Mouse (Mus musculus) liver, adult 2 months (tissue): Measurements from ENCODE around the gene Dzip1. TPM values are rescaled to one million over a fixed set of nuclear protein-coding genes. Genes with fewer than 3 reads are reported as not detected.

Experiments
- DNase-seq: peaks from one replicate; pipeline ENCODE4 v3.0.0-alpha.2; 2011; ENCODE audit warnings: low read depth, low spot score; ENCODE audit errors: extremely low read depth
- H3K27ac ChIP-seq: fragments of 200-500 bp; replicated peaks from 2 replicates; pipeline ENCODE4 v1.5.1; 2012; ENCODE audit warnings: low read depth, mild to moderate bottlenecking, control low read depth, inconsistent platforms, low read length; ENCODE audit not compliant: insufficient read depth
- H3K27me3 ChIP-seq: fragments of 200-500 bp; 2 replicates; pipeline ENCODE4 v1.6.1; 2012; ENCODE audit warnings: mild to moderate bottlenecking, moderate library complexity, low read length, inconsistent platforms; ENCODE audit not compliant: control insufficient read depth, insufficient read depth
- H3K36me3 ChIP-seq: fragments of 200-500 bp; 2 replicates; pipeline ENCODE4 v1.6.1; 2012; ENCODE audit warnings: low read length, inconsistent platforms; ENCODE audit not compliant: control insufficient read depth, insufficient read depth
- H3K4me1 ChIP-seq: fragments of 200-500 bp; 2 replicates; pipeline ENCODE4 v1.6.1; 2011; ENCODE audit warnings: low read length; ENCODE audit not compliant: control insufficient read depth, insufficient read depth
- H3K4me3 ChIP-seq: fragments of 200-500 bp; 2 replicates; pipeline ENCODE4 v1.5.1; 2011; ENCODE audit warnings: low read depth, mild to moderate bottlenecking, control low read depth, low read length, moderate library complexity; ENCODE audit not compliant: insufficient read depth
- H3K79me2 ChIP-seq: fragments of 200-500 bp; 2 replicates; pipeline ENCODE4 v1.6.1; 2012; ENCODE audit warnings: inconsistent platforms, mild to moderate bottlenecking, low read length, moderate library complexity; ENCODE audit not compliant: control insufficient read depth, insufficient read depth
- H3K9ac ChIP-seq: fragments of 200-500 bp; 2 replicates; pipeline ENCODE4 v1.6.1; 2012; ENCODE audit warnings: low read depth, mild to moderate bottlenecking, control low read depth, inconsistent platforms, low read length
- CTCF ChIP-seq: fragments of 200-500 bp; IDR thresholded peaks from 2 replicates; pipeline ENCODE4 v1.5.1; 2011; ENCODE audit warnings: low read depth, low read length, control low read depth
- POLR2A ChIP-seq: fragments of 200-500 bp; IDR thresholded peaks from 2 replicates; pipeline ENCODE4 v1.6.1; 2011; ENCODE audit warnings: low read length, control low read depth; ENCODE audit not compliant: insufficient read depth; ENCODE audit errors: extremely low read depth
- WGBS: fragments of 180-500 bp; shearing (Covaris S2); methylation state at CpG from one replicate; pipeline ENCODE4 v1.1.7; 2018; 5-methylcytosine and 5-hydroxymethylcytosine counted together
- polyA plus RNA-seq: library from polyadenylated mRNA; depleted of rRNA; stranded (reverse); fragments of >200 nt; gene quantifications from 2 replicates; pipeline ENCODE4 v1.2.3, GENCODE M21; 2012
- total RNA-seq: library from RNA; depleted of rRNA; stranded (reverse); fragments of >200 nt; gene quantifications from 2 replicates; pipeline ENCODE4 v1.2.3, GENCODE M21; 2014

The Dzip1 gene
- total and polyA plus RNA-seq, 2 experiments: 0.23 to 0.55 TPM

- no peaks in the 10 kb centered on the region for H3K36me3 ChIP-seq
- no peak overlapping the region for H3K9ac ChIP-seq
- no peak overlapping the region for H3K27ac ChIP-seq
- no peak overlapping the region for H3K4me3 ChIP-seq
- H3K27me3 ChIP-seq: peaks cover 4% of the 10 kb centered on the region; the same call in 1 of the 2 replicates
- no peaks in the 10 kb centered on the region for H3K79me2 ChIP-seq
- WGBS: 54% methylated on average over 4 of the region's 4 CpGs
- TF ChIP-seq POLR2A (no peak), CTCF (no peak)
- no peaks in the 10 kb centered on the region for H3K4me1 ChIP-seq
- DNase-seq: no peak
Measured at GRCm38 (mm10) chr14:118864905-118865304, 60.4 kb downstream of the Dzip1 start.

GRCm38 (mm10) chr14:118862253-118862652 is 63.0 kb downstream of the Dzip1 start:
- H3K9ac ChIP-seq: no peak overlapping the region
- H3K27ac ChIP-seq: no peak overlapping the region
- no peak for DNase-seq
- H3K79me2 ChIP-seq: no peaks in the 10 kb centered on the region
- TF ChIP-seq POLR2A (no peak), CTCF (no peak)
- H3K27me3 ChIP-seq: peaks cover 4% of the 10 kb centered on the region; the same call in 1 of the 2 replicates
- no peaks in the 10 kb centered on the region for H3K36me3 ChIP-seq
- 63% methylated on average over 7 of the region's 7 CpGs for WGBS
- no peaks in the 10 kb centered on the region for H3K4me1 ChIP-seq
- H3K4me3 ChIP-seq: no peak overlapping the region

- 79% methylated on average over 6 of the region's 6 CpGs for WGBS
- no peak for TF ChIP-seq POLR2A
- TF ChIP-seq CTCF: no peak
Measured at GRCm38 (mm10) chr14:118858318-118858717, 66.9 kb downstream of the Dzip1 start.

GRCm38 (mm10) chr14:118856563-118856962 is 68.7 kb downstream of the Dzip1 start:
- 77% methylated on average over 6 of the region's 6 CpGs for WGBS
- no peaks in the 10 kb centered on the region for H3K79me2 ChIP-seq
- H3K4me1 ChIP-seq: no peaks in the 10 kb centered on the region
- no peak overlapping the region for H3K4me3 ChIP-seq
- no peak for DNase-seq
- TF ChIP-seq POLR2A (no peak), CTCF (no peak)
- H3K27ac ChIP-seq: no peak overlapping the region
- peaks cover 18% of the 10 kb centered on the region for H3K27me3 ChIP-seq
- H3K9ac ChIP-seq: no peak overlapping the region
- no peaks in the 10 kb centered on the region for H3K36me3 ChIP-seq

More at GRCm38 (mm10) chr14:118858318-118858717, 66.9 kb downstream of the Dzip1 start:
- Histone ChIP-seq H3K4me3 (no peak overlapping the region), H3K4me1 (no peaks in the 10 kb centered on the region), H3K79me2 (no peaks in the 10 kb centered on the region), H3K9ac (no peak overlapping the region), H3K27me3 (peaks cover 18% of the 10 kb centered on the region), H3K36me3 (no peaks in the 10 kb centered on the region), H3K27ac (no peak overlapping the region)
- no peak for DNase-seq

GRCm38 (mm10) chr14:118855141-118855800 is 70.0 kb downstream of the Dzip1 start:
- WGBS: 4% methylated on average over 28 of the region's 28 CpGs
- Histone ChIP-seq H3K4me1 (no peaks in the 10 kb centered on the region), H3K36me3 (no peaks in the 10 kb centered on the region), H3K27ac (no peak overlapping the region), H3K4me3 (0 out of 2 replicates have a peak overlapping the region, but pooled peaks have one; percentile 35), H3K27me3 (peaks cover 18% of the 10 kb centered on the region), H3K79me2 (no peaks in the 10 kb centered on the region), H3K9ac (no peak overlapping the region)
- TF ChIP-seq CTCF (no peak), POLR2A (no peak)
- DNase-seq: no peak
